Mouse (Mus musculus) brown adipose tissue, adult 24 weeks (tissue): ENCODE data around the gene Becn1. TPM values are rescaled to one million over a fixed set of nuclear protein-coding genes. Genes with fewer than 3 reads are reported as not detected.

Experiments used
- H3K27ac ChIP-seq: fragments of 200-500 bp; replicated peaks from 2 replicates; pipeline ENCODE4 v1.5.1; 2012; ENCODE audit warnings: low read depth, mild to moderate bottlenecking, low read length
- H3K4me1 ChIP-seq: fragments of 200-500 bp; 2 replicates; pipeline ENCODE4 v1.6.1; 2012; ENCODE audit warnings: low read length, mixed read lengths; ENCODE audit not compliant: control insufficient read depth, insufficient read depth, insufficient read length
- H3K4me3 ChIP-seq: fragments of 200-500 bp; 2 replicates; pipeline ENCODE4 v1.5.1; 2012; ENCODE audit warnings: low read depth, mild to moderate bottlenecking, low read length, moderate library complexity; ENCODE audit not compliant: insufficient read depth
- polyA plus RNA-seq: library from polyadenylated mRNA; stranded (reverse); fragments of >200 nt; gene quantifications from 2 replicates; pipeline ENCODE4 v1.2.4, GENCODE M21; 2012; ENCODE audit not compliant: missing spikeins, insufficient read depth, insufficient read length

The Becn1 gene
- polyA plus RNA-seq, 1 experiment = 38.3 TPM

- H3K27ac ChIP-seq = no peak overlapping the region
- no peaks in the 10 kb centered on the region for H3K4me1 ChIP-seq
- no peak overlapping the region for H3K4me3 ChIP-seq
Measured at GRCm38 (mm10) chr11:101291231-101291630, 10.9 kb downstream of the Becn1 start.

GRCm38 (mm10) chr11:101287306-101287705 is 14.8 kb downstream of the Becn1 start:
- no peak overlapping the region for H3K27ac ChIP-seq
- no peaks in the 10 kb centered on the region for H3K4me1 ChIP-seq
- no peak overlapping the region for H3K4me3 ChIP-seq

- Histone ChIP-seq H3K4me3 (no peak overlapping the region), H3K27ac (no peak overlapping the region), H3K4me1 (0 out of 2 replicates have a peak, but pooled peaks cover 3% of the 10 kb centered on the region)
Measured at GRCm38 (mm10) chr11:101283805-101284204, 18.3 kb downstream of the Becn1 start.

DNA sequence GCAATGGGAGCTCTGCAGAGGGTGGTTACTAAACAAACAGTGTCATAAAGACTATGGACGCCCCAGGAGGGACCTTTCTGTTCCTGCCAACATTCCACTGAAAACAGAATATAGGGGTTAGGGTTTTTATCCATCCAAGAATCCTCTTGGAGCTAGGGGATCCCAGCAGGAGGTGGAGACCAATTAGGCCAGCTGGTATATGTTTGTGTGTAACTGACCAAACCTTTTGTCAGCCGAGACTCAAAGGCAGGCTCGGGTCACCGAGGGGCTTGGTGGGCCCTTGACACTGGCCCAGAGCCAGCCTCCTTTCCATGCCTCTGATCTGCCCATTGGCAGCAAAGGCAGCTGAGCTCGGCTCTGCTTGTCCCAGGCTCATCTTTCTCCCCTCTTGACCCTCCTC is 19.2 kb downstream of the Becn1 start:
- H3K4me3 ChIP-seq = no peak overlapping the region
- H3K27ac ChIP-seq = no peak overlapping the region
- peaks cover 7% of the 10 kb centered on the region for H3K4me1 ChIP-seq

GRCm38 (mm10) chr11:101280837-101281236 is 21.2 kb downstream of the Becn1 start:
- H3K27ac ChIP-seq = no peak overlapping the region
- H3K4me3 ChIP-seq = no peak overlapping the region
- H3K4me1 ChIP-seq = peaks cover 17% of the 10 kb centered on the region

GRCm38 (mm10) chr11:101279193-101279569 is 22.9 kb downstream of the Becn1 start:
- peak overlapping the region; percentile 49 for H3K4me3 ChIP-seq
- H3K4me1 ChIP-seq = peaks cover 17% of the 10 kb centered on the region
- no peak overlapping the region for H3K27ac ChIP-seq

DNA sequence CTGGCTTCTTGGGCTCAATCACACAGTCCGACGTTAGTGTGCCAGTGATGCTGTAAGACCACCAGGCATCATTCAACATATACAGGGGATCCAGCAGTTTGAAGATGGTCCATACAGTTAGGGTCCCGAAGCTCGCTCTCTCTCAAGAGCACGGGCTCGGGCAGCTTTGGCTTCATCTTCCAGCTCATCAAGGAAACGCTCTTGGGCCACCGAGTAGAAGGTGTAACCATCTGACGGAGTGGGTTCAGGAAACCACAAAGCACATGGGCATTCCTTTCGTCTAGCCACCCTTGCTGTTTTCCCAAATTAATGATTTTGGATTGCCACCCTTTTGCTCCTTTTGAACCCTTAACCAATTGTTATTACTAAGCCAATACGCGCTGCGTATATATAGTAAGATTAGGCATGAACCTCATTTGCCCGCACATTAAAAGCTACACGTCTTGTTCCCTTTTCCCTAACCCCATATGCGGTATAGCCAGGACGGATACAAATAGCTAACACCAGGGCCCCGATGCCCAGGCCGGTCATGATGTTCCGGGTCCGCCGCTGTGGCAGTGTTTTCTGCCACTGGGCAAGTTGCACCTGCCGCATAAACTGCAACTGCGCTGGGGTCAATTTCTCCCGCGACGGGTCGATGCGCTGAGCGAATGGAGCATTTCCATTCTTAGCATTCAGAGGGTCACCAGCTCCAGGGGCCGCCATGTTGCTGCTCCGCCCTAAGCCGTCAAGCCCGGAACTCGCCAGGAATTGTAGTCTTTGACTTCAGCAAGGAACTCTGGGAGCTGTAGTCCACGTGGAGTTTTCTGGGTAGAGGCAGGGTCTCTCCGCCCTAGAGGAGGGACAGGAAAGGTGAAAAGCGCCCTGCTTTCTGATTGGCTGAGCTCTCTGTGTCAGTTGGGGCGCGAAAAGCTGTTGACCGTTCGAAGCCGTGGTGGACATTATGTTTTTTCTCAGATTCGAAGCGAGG is 23.6 kb downstream of the Becn1 start, which contains the start of the genes Cntd1 and Coa3:
Gene Cntd1 (plus strand): TSS at position 790 of the 970 bp plus-strand sequence.
Gene Coa3 (minus strand): TSS at position 892 of the 970 bp plus-strand sequence.
- H3K4me3 ChIP-seq = peak within 1 kb of the TSS; percentile 78
- peaks cover 17% of the 10 kb centered on the region for H3K4me1 ChIP-seq
- peak within 1 kb of the TSS; percentile 66 for H3K27ac ChIP-seq

GRCm38 (mm10) chr11:101277381-101278222 is 24.5 kb downstream of the Becn1 start:
- Histone ChIP-seq H3K4me1 (peaks cover 17% of the 10 kb centered on the region), H3K27ac (no peak overlapping the region), H3K4me3 (peak overlapping the region; percentile 78)

GRCm38 (mm10) chr11:101276319-101277070 is 25.6 kb downstream of the Becn1 start:
- Histone ChIP-seq H3K27ac (no peak overlapping the region), H3K4me3 (no peak overlapping the region), H3K4me1 (peaks cover 17% of the 10 kb centered on the region)

- H3K4me1 ChIP-seq = peaks cover 17% of the 10 kb centered on the region
- no peak overlapping the region for H3K4me3 ChIP-seq
- H3K27ac ChIP-seq = no peak overlapping the region
Measured at GRCm38 (mm10) chr11:101275309-101275708, 26.8 kb downstream of the Becn1 start.

DNA sequence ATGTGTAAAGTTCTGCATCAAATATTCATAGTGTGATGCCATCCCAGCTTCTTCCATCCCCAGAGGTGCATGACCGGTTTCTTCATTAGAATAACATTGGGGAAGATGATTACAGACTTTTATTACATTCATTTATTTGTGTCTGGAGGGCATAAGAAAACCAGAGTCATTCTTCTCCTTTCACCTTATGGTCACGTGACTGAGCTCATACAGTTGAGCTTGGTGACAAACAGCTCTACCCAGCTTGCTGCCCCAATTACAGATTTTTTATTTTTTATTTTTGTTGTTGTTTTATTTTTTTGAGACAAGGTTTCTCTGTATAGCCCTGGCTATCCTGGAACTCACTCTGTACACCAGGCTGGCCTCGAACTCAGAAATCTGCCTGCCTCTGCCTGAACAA is 29.6 kb downstream of the Becn1 start:
- Histone ChIP-seq H3K4me3 (no peak overlapping the region), H3K4me1 (peaks cover 6% of the 10 kb centered on the region; the same call in 1 of the 2 replicates), H3K27ac (no peak overlapping the region)

DNA sequence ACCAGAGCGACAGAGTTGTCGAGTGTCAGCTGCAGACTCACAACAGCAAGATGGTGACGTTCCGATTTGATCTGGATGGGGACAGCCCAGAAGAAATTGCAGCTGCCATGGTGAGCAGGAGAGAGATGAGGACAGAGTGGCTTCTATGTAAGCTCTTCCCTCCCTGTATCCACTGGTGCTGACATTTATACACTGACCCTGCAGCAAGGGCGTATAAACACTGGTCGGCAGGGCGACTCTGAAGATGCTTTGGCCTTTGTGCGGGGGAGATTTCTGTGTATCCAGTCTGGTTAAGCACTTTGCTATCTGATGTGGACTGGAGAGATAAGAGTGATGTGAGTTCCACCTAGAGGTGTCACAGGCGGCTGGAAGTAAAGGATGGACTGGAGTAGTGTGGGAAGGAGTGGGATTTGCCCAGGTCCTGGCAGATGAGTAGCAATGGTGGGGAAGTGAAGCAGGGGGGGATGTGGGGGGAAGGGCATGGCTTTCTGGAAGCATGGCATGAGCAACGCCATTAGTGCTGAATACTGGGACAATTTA is 32.4 kb downstream of the Becn1 start:
- H3K27ac ChIP-seq = no peak overlapping the region
- H3K4me1 ChIP-seq = no peaks in the 10 kb centered on the region
- no peak overlapping the region for H3K4me3 ChIP-seq

GRCm38 (mm10) chr11:101265906-101266305 is 36.2 kb downstream of the Becn1 start:
- Histone ChIP-seq H3K27ac (no peak overlapping the region), H3K4me3 (no peak overlapping the region), H3K4me1 (no peaks in the 10 kb centered on the region; the same call in none of the 2 replicates)

DNA sequence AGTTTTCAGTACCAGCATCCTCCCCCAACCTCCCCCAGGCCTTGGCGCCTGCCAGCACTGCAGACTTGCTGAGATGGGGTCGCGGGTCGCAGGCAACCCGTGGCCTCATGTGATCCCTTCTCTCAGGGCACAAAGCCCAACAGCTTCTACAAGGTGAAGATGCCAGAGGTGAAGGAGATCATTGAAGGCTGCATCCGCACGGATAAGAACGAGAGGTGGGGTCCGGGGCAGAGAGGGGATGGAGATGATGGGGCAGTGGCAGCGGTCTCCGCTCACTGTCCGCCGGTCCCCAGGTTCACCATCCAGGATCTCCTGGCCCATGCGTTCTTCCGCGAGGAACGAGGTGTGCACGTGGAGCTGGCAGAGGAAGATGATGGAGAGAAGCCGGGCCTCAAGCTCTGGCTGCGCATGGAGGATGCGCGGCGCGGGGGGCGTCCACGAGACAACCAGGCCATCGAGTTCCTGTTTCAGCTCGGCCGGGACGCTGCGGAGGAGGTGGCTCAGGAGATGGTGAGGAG is 37.1 kb downstream of the Becn1 start:
- H3K4me1 ChIP-seq = peaks cover 2% of the 10 kb centered on the region
- no peak overlapping the region for H3K27ac ChIP-seq
- no peak overlapping the region for H3K4me3 ChIP-seq
